Mouse (Mus musculus): ENCODE results near the gene Pagr1b.

Pagr1b gene

GRCm38 (mm10) chr7:127020031-127020430 is 3.7 kb upstream of the Pagr1b start:
- no peak for DNase-seq (ENCODE audit: low read depth, low spot score)

- DNase-seq (ENCODE audit: low read depth, low spot score): no peak
Measured at GRCm38 (mm10) chr7:127019306-127019960, 3.1 kb upstream of the Pagr1b start.

GRCm38 (mm10) chr7:127018416-127019305 is 2.4 kb upstream of the Pagr1b start:
- DNase-seq (ENCODE audit: low read depth, low spot score): no peak

GRCm38 (mm10) chr7:127017950-127018345 is 1.7 kb upstream of the Pagr1b start:
- no peak for DNase-seq (ENCODE audit: low read depth, low spot score)

GRCm38 (mm10) chr7:127016971-127017949 is 976 bp upstream of the Pagr1b start, which contains the start of gene Pagr1a:
Gene Pagr1a, minus strand, starts transcription at chr7:127017352.
- DNase-seq (ENCODE audit: low read depth, low spot score): peak; percentile 100

- DNase-seq (ENCODE audit: low read depth, low spot score): peak; percentile 52
Measured at GRCm38 (mm10) chr7:127016486-127016938, 228 bp upstream of the Pagr1b start.

- peak; percentile 93 for DNase-seq (ENCODE audit: low read depth, low spot score)
Measured at GRCm38 (mm10) chr7:127016081-127016480, 203 bp downstream of the Pagr1b start.

GRCm38 (mm10) chr7:127014993-127015392 is 1.3 kb downstream of the Pagr1b start:
- DNase-seq (ENCODE audit: low read depth, low spot score): no peak

- peak; percentile 75 for DNase-seq (ENCODE audit: low read depth, low spot score)
Measured at GRCm38 (mm10) chr7:127014320-127014719, 2.0 kb downstream of the Pagr1b start, which contains the start of gene Mvp. Gene Mvp, minus strand, starts transcription at chr7:127014621.

- DNase-seq (ENCODE audit: low read depth, low spot score): no peak
Measured at GRCm38 (mm10) chr7:127013385-127013784, 2.9 kb downstream of the Pagr1b start.

- DNase-seq (ENCODE audit: low read depth, low spot score): no peak
Measured at GRCm38 (mm10) chr7:127012845-127013244, 3.4 kb downstream of the Pagr1b start.

GRCm38 (mm10) chr7:127012374-127012773 is 3.9 kb downstream of the Pagr1b start:
- no peak for DNase-seq (ENCODE audit: low read depth, low spot score)

- DNase-seq (ENCODE audit: low read depth, low spot score): peak; percentile 46
Measured at GRCm38 (mm10) chr7:127011717-127012116, 4.6 kb downstream of the Pagr1b start.

- no peak for DNase-seq (ENCODE audit: low read depth, low spot score)
Measured at GRCm38 (mm10) chr7:127011051-127011450, 5.2 kb downstream of the Pagr1b start.

- no peak for DNase-seq (ENCODE audit: low read depth, low spot score)
Measured at GRCm38 (mm10) chr7:127009307-127010085, 6.8 kb downstream of the Pagr1b start.

GRCm38 (mm10) chr7:127008239-127009019 is 7.9 kb downstream of the Pagr1b start:
- DNase-seq (ENCODE audit: low read depth, low spot score): peak; percentile 51

- DNase-seq (ENCODE audit: low read depth, low spot score): no peak
Measured at GRCm38 (mm10) chr7:127007313-127008024, 8.8 kb downstream of the Pagr1b start.

GRCm38 (mm10) chr7:127004122-127004875 is 12.0 kb downstream of the Pagr1b start:
- peak; percentile 47 for DNase-seq (ENCODE audit: low read depth, low spot score)

Measured in ZHBTc4 (cell line).